Mouse (Mus musculus) c-Kit-positive CD71-positive TER-119-negative erythroid progenitor cells, embryonic 14.5 days (primary cell): Measurements from ENCODE around the gene Chd2.
A peak's percentile ranks its signal among the peaks of the same experiment; 100 is the strongest.

Experiments used
- DNase-seq: peaks from one replicate; pipeline ENCODE4 v3.0.0-alpha.2; 2013; ENCODE audit warnings: low read depth

Chd2 gene

DNA sequence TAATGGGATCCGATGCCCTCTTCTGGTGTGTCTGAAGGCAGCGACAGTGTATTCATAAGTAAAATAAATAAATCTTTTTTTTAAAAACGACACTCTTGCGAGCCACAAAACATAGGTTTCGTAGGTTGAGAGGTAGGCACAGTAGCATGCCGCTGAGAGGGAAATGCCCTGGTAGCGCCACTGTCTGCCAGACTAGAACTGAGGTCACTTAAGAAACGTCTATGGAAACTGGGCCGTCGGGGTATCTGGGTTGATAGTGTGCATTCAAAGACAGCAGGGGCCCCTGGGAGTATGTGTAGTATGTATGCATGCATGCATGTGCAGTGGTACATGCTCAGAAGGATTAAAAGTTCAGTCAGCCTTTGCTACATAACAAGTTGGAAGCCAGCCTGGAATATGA lies 21.4 kb downstream of the Chd2 start:
- DNase-seq, result no peak

DNA sequence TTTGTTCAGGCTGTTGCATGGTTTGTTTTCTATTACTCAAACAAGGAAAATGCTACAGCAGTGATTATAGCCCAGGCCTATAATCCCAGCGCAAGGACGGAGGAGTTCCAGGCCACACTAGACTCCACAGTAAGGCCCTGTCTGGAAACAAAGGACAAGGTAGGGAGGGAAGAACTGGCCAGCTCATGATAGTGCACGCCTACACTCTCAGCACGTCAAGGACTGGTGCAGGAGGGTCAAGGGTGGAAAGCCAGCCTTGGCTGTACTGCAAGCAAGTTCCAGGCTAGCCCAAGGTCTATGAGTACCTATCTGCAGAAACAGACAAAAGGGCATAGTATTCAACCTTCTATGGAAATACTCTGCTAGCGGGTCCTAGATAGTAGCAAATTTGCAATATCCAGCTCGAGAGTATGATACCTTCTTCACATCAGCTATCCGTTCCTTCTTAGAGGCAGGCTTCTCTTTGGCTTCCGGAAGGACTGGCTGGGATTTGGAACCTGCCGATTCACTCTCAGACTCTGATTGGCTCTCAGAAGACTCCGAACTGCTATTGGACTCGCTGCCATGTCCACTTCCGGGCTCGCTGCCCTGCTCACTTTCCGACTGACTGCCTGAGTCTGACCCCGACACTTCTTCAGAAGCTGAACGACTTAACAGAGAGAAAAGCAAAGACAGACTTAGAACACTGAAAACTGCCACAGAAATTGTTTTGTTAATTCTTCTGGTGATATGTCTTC lies 22.4 kb downstream of the Chd2 start:
- no peak for DNase-seq

DNA sequence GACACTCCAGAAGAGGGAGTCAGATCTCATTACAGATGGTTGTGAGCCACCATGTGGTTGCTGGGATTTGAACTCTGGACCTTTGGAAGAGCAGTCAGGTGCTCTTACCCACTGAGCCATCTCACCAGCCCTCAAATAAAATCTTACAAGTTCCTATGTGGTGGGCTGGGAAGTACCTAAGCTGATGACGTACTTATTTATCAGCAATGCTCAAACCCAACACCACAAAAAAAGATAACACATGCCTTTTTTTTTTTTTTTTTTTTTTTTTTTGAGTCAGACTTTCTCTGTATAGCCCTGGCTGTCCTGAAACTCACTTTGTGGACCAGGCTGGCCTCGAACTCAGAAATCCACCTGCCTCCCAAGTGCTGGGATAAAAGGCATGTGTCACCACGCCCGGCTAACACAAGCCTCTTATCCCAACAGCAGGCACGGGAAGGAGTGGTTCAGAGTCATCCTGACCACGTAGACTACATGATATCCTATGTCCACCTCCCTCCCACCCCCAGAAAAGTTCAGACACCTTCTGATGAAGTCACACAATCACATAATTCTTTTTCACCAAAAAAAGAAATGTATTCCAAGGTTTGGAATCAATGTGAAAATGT lies 23.2 kb downstream of the Chd2 start:
- peak; percentile 81 for DNase-seq

DNA sequence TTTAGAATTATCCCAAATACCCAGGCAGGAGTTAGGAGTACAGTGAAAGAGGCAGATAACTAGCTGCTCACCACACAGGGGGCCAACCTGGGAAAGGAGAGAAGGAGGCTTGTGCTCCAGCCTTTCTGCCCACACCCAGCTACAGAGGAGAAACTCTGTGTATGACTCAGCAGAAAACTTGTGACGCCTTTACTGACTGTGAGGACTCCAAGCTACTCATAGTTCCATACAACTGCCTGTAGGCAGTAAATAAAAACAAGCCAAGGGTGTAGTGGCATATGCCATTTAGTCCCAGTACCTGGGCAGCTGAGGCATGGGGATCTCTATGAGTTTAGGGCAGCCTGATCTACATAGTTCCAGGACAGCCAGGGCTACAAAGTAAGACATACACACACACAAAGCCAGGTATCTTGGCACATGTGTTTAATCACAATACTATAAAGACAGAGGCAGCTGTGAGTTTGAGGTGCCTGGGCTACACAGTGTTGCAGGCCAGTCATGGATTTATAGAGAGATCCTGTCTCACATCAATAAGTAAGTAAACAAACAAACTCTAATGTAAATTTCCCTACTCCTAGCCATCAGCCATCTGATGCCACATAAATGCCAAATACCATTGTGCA lies 24.1 kb downstream of the Chd2 start:
- peak; percentile 82 for DNase-seq

DNA sequence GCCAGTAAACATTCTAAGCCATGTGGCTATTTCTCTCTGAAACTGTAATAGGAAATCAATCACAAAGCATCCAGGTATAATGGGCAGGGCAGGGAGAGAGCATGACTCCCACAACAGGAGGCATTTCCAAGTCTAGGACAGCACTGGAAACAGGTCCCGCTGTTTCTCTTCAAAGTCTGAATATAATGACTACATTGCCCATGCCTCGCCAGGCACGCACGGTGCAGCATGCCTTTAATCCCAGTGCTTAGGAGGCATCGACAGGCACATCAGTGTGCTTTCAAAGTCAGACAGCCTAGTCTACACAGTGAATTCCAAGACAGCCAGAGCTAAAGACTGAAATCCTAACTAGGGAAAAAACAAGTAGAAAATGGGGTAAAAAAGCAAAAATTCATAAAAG lies 24.8 kb downstream of the Chd2 start:
- DNase-seq, result no peak

DNA sequence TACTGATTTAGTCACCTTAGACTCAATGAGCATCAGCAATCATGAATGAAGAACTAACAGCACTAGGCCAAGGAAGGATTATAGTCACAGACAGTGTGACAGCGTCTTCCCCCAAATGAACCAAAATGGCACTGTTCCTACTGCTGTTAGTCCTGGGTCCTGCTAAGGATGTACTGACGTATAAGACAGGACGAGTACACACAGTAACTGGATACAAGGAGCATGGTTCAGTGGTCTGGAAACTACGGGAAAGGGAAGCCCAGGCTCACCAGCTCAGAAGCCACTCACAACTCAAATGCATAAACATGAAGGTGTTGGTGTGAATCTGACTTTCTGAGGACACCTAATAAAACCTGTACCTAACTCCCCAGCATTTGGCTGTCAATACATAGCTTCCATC lies 27.1 kb downstream of the Chd2 start:
- DNase-seq, result no peak

DNA sequence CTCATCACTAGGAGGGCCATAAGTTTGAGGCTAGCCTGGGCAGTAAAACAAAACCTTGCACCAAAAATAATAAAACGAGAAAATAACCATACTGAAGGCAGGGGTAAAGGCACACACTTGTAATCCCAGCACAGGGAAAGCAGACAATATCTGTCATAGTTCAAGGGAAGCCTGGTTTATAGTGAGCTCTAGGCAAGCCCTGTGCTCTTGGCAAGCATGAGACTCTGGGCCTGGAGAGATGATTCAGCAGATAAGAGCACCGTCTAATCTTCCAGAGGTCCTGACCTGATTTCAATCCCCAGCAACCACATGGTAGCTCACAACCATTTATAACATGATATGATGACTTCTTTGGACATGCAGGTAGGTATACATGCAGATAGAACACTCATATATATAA lies 29.2 kb downstream of the Chd2 start:
- no peak for DNase-seq

DNA sequence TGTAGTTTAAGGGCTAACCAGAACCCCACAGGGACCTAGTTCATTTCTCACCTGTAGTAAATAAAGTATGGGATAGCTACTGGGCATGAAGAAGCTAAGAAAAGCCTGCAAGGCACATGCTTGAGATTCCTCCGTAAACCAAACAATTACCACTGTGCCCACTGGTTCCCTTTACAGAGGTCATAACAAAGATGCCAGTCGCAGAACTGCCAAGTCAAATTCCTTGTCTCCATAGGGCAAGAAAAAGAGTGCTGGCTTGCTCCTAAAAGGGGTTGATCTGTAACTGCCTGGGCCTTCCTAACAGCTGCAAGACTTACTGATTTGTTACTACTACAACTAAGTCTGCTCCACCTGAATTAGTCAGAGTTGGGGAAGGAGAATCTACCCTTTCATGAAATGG lies 32.9 kb downstream of the Chd2 start:
- no peak for DNase-seq

DNA sequence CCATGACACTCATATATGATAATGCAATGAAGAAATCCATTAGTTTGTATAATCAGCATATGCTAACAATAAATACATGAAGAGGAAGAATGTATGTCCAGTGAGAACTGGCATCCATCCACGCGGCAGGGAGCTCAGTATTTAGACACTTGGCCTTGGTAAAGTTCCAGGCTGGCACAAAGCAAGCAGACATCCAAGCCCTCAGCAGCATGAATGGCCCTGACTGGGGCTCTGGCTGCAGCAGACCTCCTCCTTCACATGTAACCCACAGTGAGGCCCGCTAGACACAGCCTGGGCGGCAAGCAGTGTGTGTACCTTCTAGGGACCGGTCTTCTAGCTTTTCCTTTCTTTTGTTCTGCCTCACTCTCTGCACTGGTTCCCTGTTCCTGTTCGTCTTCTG lies 34.1 kb downstream of the Chd2 start:
- DNase-seq, result no peak

DNA sequence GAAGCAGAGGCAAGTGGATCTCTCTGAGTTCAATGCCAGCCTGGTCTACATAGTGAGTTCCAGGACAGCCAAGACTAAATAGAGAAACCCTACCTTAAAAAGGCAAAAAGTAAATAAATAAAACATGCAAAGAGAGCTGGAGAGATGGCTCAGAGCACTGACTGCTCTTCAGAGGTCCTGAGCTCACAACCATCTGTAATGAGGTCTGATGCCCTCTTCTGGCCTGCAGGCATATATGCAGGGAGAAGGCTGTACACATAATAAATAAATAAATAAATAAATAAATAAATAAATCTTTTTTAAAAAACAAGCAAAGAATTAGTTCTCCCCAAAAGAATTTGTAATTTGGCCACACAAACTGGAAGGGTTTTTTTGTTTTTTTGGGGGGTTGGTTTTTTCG lies 34.8 kb downstream of the Chd2 start:
- DNase-seq, result no peak

DNA sequence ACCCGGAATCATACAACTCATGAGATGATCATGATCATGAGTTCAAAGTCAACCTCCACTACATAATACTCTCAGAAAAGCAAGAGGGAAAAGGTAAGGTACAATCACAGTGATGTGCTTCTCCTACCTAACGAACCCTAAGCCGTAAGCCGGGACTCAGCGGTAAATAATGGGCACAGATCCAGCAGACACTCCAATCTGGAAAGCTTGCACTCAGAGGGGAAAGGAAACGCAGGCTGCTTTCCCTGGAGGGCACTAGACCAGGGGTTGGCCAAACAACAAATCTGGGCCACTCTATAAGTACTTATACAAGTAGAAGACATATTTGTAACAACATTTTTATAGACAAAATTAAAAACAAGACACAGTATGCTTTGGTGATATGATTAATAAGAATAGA lies 36.4 kb downstream of the Chd2 start:
- no peak for DNase-seq

DNA sequence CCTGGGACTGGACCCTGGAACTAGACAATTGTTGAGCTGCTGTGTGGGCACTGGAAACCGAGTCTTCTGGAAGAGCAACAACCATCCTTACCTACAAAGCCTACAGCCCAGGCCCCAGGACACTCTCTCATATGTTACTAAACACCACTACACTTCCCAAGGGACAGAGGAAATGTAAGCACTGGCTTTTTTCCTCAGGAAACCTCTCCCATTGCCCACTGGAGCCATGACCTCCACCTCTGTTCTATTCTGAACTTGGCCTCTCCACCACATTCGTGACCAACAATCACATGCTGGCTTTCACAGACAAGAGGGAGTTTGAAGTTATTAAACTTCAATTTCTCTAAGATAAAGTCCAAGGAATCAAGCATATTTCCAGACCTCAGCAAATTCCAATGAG lies 43.4 kb downstream of the Chd2 start:
- no peak for DNase-seq

DNA sequence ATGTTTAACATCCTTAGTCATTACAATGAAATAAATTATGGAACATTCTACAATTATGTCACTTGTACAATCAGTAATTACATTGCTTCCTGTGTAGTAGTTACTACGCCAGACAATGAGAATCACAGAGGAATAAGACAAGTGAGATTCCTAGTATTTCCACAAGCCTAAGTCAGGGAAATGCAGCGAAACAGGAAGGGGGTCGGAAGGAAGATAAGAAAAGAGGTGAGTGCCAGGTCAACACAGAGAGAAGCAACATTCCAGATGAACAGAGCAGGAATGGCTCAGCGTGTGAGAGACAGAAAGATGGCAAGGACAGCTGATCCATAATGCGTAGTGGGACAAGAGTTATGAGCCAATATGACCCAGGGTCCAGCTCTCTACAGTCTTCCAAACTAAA lies 52.4 kb downstream of the Chd2 start:
- DNase-seq, result no peak

DNA sequence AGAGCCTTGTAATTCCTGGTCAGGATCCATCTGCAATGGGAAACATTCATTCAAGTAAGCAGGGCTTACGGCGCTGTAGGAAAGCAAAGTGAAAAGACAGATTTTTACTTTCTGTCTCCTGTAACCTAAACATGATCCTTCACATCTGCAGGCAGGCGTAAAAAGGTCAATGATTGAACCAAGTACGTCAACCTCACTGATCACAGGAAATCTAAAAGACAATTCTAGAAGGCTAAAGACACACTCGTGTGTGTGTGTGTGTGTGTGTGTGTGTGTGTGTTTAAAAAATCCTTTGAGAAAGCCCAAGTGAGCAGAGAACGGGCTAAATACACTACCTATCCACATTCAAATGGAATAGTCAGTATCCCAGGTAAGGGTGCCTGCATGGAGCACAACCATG lies 60.5 kb downstream of the Chd2 start:
- DNase-seq, result no peak

DNA sequence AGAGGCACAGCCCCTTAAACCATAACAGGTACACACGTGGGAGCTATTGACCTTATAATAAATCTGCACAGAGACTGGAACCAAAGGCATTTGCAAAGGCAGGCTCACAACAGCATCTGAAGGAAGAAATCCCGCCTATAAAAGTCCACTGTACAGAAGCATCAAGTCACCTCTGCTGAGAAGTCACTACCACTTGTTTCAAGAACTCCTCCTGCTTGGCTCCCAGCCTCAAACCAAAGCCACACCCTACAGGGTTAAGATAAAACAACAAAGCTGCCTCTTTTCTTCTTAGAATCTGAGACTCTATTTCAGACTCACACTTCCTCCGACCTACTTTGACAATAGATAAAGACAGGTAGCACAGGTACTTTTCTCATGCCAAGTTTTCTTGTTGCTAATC lies 62.1 kb downstream of the Chd2 start:
- no peak for DNase-seq

DNA sequence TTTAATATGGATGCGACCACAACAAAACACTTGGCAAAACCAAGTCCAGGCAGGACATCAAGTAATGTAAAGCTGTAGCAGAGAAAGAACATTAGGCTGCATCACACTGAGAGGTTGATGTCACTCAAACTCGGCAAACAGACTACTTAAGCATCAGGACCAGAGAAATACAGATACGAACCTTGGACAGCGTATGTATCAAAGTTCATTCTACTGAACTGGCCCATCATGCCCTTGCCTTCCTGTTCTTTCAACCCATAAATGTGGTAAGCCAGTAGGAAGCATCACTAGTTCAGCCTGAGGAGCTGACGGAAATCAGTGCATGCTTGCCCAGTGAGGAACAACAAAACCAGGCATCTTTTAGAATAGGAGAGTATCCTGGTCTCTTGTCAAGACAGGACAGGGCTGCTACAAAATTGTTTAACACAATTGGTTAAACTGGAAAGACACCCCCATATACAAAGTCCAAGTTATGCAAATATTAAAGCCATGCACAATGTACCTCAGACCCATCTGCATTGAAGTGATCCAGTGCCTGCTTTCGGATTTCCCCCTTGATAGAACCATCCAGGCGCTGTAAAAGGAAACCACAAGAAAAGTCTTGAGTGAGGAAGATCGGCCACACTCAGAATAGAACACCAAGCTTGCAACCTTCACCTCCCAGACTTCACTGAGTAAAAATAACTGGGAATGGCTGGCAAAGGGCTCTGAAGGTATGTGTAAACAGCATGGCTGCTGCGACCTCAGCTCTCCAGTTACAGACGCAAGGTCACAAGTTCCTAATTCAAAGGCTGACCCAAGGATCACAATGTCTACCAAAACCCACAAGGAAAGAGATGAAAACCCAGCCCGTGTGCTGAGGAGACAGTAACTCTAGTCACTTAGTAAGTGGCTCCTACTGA lies 63.2 kb downstream of the Chd2 start:
- DNase-seq, result no peak

DNA sequence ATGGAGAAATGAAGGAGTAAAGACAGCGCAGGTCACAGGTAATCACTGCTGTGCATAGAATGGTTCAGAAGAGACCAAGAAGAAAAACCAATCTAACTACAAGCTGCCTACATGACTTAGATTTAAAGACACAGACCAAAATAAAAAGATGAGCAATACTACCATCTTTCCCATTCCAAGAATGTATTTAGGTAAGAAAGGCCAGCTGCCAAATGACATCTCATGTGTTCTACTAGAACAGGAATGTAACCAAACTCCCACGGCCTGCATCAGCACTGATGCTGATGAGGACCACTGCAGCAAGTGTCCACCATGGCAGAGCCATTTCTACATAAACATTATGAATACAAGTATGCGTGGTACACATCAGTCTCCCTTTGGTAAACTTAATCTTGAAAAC lies 73.9 kb downstream of the Chd2 start:
- no peak for DNase-seq

DNA sequence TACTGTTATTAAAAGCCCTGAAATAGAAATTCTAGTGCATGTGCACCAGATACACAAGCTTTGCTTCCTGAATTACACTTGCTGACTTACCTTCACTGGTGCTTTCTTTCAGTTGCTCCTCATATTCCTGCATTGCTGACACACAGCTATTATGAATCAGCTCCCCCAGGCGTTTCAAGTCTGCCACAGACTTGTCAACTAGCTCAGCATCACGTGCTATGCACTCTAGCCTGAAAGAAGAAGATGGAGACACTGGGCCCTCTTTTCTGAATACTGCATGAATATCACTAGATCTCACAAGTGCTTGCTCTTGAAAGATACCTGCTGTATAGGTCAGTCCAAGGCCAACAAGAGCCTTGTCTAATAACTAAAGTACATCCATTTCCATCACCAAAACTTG lies 78.1 kb downstream of the Chd2 start:
- DNase-seq, result no peak

DNA sequence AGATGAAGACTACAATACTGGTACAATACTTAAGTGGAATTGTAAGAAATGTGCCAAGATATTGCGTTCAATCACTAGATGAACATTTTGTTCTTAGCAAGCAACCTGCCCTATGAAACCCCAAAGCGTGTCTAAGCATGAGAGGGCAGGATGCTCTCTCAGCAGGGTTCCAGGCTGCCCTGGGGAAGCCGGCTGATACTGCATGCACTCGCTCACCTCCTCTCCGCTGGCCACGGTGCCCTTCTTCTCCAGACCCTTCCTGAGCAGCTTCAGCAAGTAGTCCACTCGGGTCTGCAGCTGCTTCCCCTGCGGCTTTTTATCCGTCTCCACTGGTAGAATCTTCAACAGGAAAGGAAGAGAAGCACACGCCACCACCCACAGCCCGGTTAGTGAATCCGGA lies 87.5 kb downstream of the Chd2 start:
- no peak for DNase-seq

DNA sequence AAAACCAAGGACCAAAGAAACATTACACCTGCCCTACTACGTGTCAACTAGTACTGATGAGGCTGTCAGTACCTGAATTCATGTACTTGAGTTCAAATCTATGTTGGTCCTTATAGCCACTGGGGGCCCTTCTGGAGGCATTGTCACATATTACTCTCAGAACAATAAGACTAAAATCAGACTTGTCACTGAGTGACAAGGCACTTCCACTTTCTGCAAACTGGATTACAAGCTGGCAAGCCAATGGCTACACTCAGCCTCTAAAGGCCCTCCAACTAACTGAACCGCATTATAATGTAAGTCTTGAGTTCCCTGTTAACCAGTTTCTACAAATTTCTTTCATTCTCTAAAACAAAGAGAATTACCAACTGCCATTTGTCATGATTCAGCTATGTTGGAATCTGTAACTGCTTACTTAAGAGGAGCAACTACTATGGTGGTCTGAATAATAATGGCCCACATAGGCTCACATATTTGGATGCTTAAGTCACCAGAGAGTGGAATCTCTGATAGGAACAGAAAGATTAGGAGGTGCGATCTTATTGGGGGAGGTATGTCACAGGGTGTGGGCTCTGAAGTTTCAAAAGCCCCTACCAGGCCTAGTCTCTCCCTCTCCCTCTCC lies 89.3 kb downstream of the Chd2 start:
- DNase-seq, result no peak

DNA sequence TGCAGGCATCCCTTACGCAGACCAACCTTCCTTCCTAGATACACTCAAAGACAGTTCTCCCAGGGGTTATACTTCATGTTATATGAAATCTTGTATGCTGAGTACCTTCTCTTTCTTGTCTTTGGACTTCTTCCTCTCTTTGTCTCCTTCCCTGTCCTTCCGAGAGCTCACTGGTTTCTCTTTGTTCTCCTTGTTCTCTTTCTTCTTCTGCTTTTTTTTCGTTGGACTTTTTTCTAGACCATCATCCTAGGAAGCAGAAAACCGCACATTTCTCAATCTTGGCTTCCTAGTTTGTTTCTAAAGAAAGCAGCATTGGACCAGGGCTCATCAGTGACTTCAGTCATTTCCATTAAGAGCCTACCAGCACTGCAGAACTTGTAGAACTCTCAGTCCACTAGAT lies 90.0 kb downstream of the Chd2 start:
- no peak for DNase-seq

DNA sequence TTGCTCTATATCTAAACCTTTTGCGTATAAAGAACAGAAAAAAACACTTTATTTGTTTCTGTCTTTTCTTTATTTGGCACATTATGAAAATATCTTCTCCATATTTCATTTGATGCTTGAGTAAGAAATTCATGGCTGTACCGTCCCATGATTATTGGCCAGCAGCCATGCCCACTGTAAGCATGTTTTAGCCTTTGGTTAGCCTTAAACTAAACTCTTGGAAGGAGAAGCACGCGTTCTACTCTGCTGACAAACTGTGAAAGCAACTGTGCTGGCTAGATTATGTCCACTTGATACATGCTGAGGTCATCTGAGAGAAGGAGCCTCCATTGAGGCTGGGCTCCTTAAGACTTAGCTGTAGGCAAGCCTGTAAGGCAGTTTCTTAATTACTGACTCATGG lies 99.4 kb downstream of the Chd2 start:
- DNase-seq, result no peak
